Mouse (Mus musculus) neural tube, embryonic 13.5 days (tissue): ENCODE measurements around the gene Klhl20. TPM values are rescaled to one million over a fixed set of nuclear protein-coding genes. Genes with fewer than 3 reads are reported as not detected.
"Not testable (repeated sequence)": the region's sequence is repeated elsewhere in the genome, so short reads cannot be mapped to it uniquely, and the experiment has no call there.

ENCODE experiments used
- ATAC-seq: fragments of 200-750 bp; cut with Nextera tagmentation; 2 replicates; pipeline ENCODE4 v1.8.0; 2017; ENCODE audit warnings: low read depth, mild to moderate bottlenecking, moderate TSS enrichment, moderate library complexity
- H3K27ac ChIP-seq: fragments of 300-500 bp; sonication (generic); replicated peaks from 2 replicates; pipeline ENCODE4 v1.5.1; 2015; ENCODE audit warnings: moderate library complexity, mild to moderate bottlenecking, inconsistent platforms
- H3K27me3 ChIP-seq: fragments of 300-500 bp; sonication (generic); 2 replicates; pipeline ENCODE4 v1.6.1; 2015; ENCODE audit warnings: mild to moderate bottlenecking, inconsistent platforms
- H3K36me3 ChIP-seq: fragments of 300-500 bp; sonication (generic); 2 replicates; pipeline ENCODE4 v1.6.1; 2015; ENCODE audit warnings: mild to moderate bottlenecking, inconsistent platforms
- H3K4me1 ChIP-seq: fragments of 300-500 bp; sonication (generic); replicated peaks from 2 replicates; pipeline ENCODE4 v1.6.1; 2015; ENCODE audit warnings: inconsistent platforms
- H3K4me2 ChIP-seq: fragments of 300-500 bp; sonication (generic); 2 replicates; pipeline ENCODE4 v1.6.1; 2015; ENCODE audit warnings: inconsistent platforms, mild to moderate bottlenecking, moderate library complexity
- H3K4me3 ChIP-seq: fragments of 300-500 bp; sonication (generic); 2 replicates; pipeline ENCODE4 v1.5.1; 2015; ENCODE audit warnings: mild to moderate bottlenecking, inconsistent platforms
- H3K9ac ChIP-seq: fragments of 300-500 bp; sonication (generic); 2 replicates; pipeline ENCODE4 v1.6.1; 2015; ENCODE audit warnings: moderate library complexity, mild to moderate bottlenecking, inconsistent platforms
- H3K9me3 ChIP-seq: fragments of 300-500 bp; sonication (generic); 2 replicates; pipeline ENCODE4 v1.6.1; 2016; ENCODE audit warnings: inconsistent platforms
- WGBS: fragments of 180-500 bp; shearing (Covaris S2); methylation state at CpG from one replicate; pipeline ENCODE4 v1.1.7; 2015; 5-methylcytosine and 5-hydroxymethylcytosine counted together
- polyA plus RNA-seq: library from polyadenylated mRNA; unstranded; fragments of >200 nt; fragmentation: Nextera tagmentation; extraction: Ambion mirVana; gene quantifications from 2 replicates; pipeline ENCODE4 v1.2.1, GENCODE M21; 2015

Gene Klhl20
- 19.8 and 21.5 TPM in 2 replicates for polyA plus RNA-seq

DNA sequence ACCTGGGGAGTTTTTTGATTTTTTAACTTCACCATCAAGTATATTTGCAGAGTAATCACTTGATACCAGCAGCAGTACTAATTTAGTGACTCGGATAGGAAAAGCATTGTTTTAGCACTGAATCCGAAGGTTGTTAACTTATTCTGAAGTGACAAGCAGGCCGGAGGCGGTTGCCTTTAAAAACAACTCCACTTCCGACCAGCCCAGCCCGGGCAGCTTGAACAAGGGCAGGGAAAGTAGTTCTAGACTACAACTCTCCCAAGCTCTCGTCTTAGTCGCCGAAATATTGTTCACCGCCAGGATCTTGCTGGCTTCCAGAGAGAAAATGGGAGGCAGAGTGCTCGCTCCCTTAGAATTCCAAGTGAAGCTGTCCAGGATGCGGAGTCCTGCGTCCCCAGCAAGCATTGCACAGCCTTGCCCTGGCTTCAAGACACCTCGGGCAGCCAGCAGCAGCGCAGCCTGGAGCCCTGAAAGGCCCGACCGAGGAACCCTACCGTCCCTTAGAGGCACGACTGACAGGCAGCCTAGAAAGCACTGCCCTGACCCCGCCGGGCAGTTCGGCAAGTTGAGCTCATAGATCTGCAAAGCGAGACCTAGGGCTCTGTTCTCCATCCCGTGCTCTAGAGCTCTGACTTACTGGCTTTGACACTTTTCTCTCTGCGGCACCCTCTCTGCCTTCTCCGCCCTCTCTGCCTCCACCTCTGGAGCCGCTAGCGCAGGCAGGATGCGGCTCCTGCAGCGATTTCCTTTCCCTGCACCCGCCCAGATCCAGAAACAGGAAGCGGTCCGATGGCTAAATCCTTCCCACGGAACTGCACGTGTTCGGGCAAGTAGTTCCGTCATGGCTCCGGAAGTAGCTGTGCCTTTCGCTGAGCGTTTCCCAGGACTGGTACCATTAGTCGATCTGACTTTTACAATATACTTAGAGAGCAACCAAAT lies at the start of gene Klhl20:
Gene Klhl20, minus strand, starts transcription at position 786 of the 939 bp plus-strand sequence.
- Histone ChIP-seq H3K9me3 (no peaks in the 10 kb centered on the region), H3K27me3 (peaks cover 12% of the 10 kb centered on the region; the same call in 1 of the 2 replicates), H3K4me2 (peak within 1 kb of the TSS; percentile 93), H3K9ac (peak within 1 kb of the TSS; percentile 95), H3K4me3 (peak within 1 kb of the TSS; percentile 96), H3K27ac (peak within 1 kb of the TSS; percentile 86), H3K36me3 (peaks cover 5% of the 10 kb centered on the region), H3K4me1 (peaks cover 16% of the 10 kb centered on the region)
- peak; percentile 98 for ATAC-seq
- WGBS = 2% methylated on average over 41 of the region's 41 CpGs

DNA sequence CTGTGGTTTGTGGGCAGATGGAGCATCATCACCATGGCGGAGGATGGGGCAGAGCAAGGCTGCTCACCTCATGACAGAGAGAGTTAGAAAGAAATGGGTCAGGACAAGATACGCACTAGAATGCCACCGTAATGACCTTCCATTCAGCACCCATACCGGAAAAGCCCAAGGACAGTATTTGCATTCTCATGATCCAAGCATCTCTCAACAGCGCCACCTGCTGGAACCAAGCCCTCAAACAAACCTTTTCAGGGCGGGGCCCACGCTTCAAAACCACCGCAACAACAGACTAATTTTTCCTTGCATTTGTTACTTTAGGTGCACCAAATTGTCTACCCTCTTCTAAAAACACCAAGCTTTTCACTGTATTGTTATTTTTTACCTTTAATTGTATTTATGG lies 49.4 kb upstream of the Klhl20 start:
- 47% methylated on average over 8 of the region's 8 CpGs for WGBS
- no peak for ATAC-seq
- Histone ChIP-seq H3K27me3 (no peaks in the 10 kb centered on the region), H3K9me3 (peaks cover 7% of the 10 kb centered on the region; the same call in 1 of the 2 replicates), H3K36me3 (no peaks in the 10 kb centered on the region), H3K4me1 (no peaks in the 10 kb centered on the region), H3K4me2 (no peak overlapping the region), H3K9ac (no peak overlapping the region), H3K4me3 (no peak overlapping the region), H3K27ac (no peak overlapping the region)

DNA sequence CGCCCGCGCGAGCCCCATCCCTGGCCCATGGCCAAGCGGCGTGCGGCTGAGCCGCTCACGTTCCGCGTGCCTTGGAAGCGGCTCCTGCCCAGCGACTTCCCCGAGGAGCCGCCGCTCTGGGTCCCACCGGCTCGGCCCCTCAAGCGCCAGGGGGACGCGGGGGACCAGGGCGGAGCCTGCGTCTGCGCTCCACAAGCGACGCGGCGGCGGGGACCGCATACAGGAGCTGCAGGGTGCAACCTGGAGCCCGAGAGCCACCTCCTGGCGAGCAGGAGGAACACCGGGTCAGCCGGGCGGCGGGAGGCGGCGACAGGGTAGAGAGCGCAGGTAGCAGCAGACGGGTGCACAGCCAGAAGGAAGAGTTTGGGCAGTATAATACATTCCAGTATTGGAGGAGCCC lies 39.3 kb upstream of the Klhl20 start:
- Histone ChIP-seq H3K9me3 (no peaks in the 10 kb centered on the region), H3K4me3 (peak overlapping the region; percentile 43), H3K36me3 (no peaks in the 10 kb centered on the region), H3K9ac (peak overlapping the region; percentile 62), H3K4me1 (0 out of 2 replicates have a peak, but pooled peaks cover 3% of the 10 kb centered on the region), H3K27me3 (peaks cover 49% of the 10 kb centered on the region), H3K4me2 (peak overlapping the region; percentile 63), H3K27ac (no peak overlapping the region)
- 2% methylated on average over 40 of the region's 40 CpGs for WGBS
- ATAC-seq = peak; percentile 95

DNA sequence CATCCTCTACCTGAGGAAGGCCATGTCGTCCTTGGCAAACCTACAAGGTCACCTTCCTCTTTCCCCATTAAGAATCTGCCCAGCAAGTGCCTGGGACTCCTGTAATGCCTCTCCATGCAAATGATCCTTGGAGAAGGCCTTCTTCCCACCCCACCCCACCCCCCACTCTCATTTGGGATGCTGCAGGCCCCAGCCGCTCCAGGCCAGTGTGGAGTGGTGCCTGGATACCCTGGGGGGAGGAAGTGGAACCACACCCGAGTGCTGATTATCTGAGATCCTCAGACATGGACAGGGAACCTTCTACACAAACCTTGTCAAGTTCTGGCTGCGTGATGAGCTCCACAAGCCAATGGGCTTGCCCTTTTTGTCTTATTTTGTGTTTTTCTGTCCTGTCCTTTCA lies 29.0 kb upstream of the Klhl20 start:
- Histone ChIP-seq H3K9me3 (no peaks in the 10 kb centered on the region), H3K4me3 (no peak overlapping the region), H3K36me3 (no peaks in the 10 kb centered on the region), H3K27ac (no peak overlapping the region), H3K4me1 (no peaks in the 10 kb centered on the region), H3K27me3 (no peaks in the 10 kb centered on the region), H3K9ac (no peak overlapping the region), H3K4me2 (no peak overlapping the region)
- WGBS = 68% methylated on average over 4 of the region's 4 CpGs
- ATAC-seq = no peak

DNA sequence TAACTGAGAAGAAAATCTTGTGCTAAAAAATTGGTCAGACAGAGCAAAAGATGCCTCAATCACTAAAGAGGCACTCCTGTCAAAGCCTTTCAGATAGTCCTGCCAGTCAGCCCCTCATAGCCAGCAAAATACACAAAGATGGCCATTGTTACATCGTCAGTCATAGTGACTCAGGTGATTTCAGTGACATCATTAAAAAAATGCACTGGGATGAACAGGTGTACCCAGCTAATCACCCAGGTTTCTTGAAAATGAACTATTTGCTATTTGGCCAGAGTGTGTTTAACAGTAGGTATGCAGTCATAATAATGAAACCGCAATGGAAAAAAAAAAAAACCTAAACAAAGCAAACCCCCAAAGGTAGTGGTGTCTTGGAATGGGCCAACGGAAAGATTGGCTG lies 27.9 kb upstream of the Klhl20 start, which contains the start of gene Tex50:
Gene Tex50, minus strand, starts transcription at position 101 of the 400 bp plus-strand sequence.
- H3K27ac ChIP-seq = no peak within 1 kb of the TSS
- no peaks in the 10 kb centered on the region for H3K36me3 ChIP-seq
- H3K27me3 ChIP-seq = no peaks in the 10 kb centered on the region
- 93% methylated on average over 3 of the region's 3 CpGs for WGBS
- no peak within 1 kb of the TSS for H3K9ac ChIP-seq
- H3K4me3 ChIP-seq = no peak within 1 kb of the TSS
- H3K4me1 ChIP-seq = no peaks in the 10 kb centered on the region
- H3K9me3 ChIP-seq = no peaks in the 10 kb centered on the region
- no peak for ATAC-seq
- H3K4me2 ChIP-seq = no peak within 1 kb of the TSS

DNA sequence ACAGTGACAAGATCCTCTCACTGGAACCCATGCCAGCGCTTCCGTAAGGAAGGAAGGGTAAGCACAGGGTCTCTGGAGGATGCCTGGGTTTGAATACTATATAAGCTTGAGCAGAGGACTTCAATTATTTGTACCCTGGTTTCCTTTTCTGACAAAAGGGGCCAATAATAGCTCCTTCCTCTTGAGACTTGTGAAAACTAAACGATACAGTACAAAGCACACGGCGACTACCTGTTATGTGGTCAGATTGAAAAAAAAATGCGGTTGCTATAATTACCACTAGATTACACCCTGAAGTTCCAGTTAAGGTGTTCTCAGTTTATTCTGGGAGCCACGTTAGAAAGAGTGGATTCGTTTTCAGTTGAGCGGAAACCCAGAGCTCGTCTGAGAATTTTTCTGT lies 25.2 kb upstream of the Klhl20 start:
- no peak overlapping the region for H3K4me3 ChIP-seq
- WGBS = 85% methylated on average over 10 of the region's 10 CpGs
- no peak for ATAC-seq
- no peaks in the 10 kb centered on the region for H3K36me3 ChIP-seq
- no peak overlapping the region for H3K9ac ChIP-seq
- no peaks in the 10 kb centered on the region for H3K27me3 ChIP-seq
- no peaks in the 10 kb centered on the region for H3K4me1 ChIP-seq
- H3K9me3 ChIP-seq = no peaks in the 10 kb centered on the region
- no peak overlapping the region for H3K4me2 ChIP-seq
- no peak overlapping the region for H3K27ac ChIP-seq

DNA sequence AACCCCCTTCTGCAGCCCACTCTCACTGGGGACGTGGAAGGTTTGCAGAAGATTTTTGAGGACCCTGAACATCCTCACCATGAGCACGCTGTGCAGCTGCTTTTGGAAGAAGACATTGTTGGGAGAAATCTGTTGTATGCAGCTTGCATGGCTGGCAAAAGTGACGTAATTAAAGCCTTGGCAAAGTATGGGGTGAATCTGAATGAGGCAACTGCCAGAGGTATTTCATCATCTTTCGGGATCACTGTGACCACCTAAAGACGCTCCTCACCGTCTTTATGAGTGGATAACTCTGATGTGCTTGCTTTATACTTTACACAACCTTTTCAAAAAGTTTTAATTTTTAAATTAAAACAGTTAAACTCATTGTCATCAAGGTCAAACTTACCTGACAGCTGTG lies 19.8 kb upstream of the Klhl20 start:
- Histone ChIP-seq H3K9me3 (no peaks in the 10 kb centered on the region), H3K27me3 (no peaks in the 10 kb centered on the region), H3K27ac (no peak overlapping the region), H3K36me3 (no peaks in the 10 kb centered on the region), H3K4me3 (no peak overlapping the region), H3K4me1 (no peaks in the 10 kb centered on the region), H3K9ac (no peak overlapping the region), H3K4me2 (no peak overlapping the region)
- ATAC-seq = no peak
- WGBS = 83% methylated on average over 6 of the region's 6 CpGs

DNA sequence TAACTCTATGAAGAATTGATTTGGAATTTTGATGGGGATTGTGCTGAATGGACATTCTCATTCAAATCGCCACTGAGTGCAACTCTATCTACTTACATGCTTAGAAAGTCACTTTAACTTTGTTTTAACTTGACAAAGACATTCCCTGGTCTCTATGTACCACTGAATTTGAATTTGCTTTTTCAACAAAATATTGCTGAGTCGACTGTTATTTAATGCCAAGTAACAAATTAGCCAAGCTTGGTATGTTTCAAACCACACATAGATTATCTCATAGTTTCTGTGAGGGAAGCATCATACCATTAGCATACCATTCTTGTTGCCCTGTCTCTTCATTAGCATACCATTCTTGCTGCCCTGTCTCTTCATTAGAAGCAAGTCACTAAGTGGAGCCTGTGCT lies 16.6 kb upstream of the Klhl20 start:
- 74% methylated on average over 2 of the region's 2 CpGs for WGBS
- H3K36me3 ChIP-seq = no peaks in the 10 kb centered on the region
- ATAC-seq = no peak

DNA sequence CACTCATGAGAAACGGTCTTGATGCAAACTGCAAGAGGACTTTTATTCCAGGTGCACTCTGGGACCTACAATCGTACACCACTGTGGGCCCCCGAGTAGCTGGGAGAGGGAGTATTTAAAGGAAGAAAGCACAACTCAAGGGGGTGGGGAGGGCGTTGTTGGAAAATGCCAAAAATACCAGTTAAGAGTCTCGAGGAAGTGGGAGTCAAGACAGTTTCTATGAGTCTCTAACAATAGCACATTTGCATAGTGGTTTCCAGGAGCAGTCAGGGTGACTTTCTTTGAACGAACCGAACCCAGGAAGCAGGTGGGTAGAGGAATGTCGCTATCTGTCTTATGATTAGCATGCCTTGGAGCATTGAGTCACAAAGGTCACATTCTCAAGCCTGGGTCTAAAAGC lies 14.3 kb upstream of the Klhl20 start:
- not testable (repeated sequence) for H3K27me3 ChIP-seq, H3K4me2 ChIP-seq, H3K36me3 ChIP-seq, H3K9ac ChIP-seq, ATAC-seq, H3K27ac ChIP-seq, H3K4me1 ChIP-seq, H3K4me3 ChIP-seq, H3K9me3 ChIP-seq
- 92% methylated on average over 8 of the region's 8 CpGs for WGBS

More for the DNA sequence above, 16.6 kb upstream of the Klhl20 start:
- Histone ChIP-seq H3K27ac (no peak overlapping the region), H3K9ac (no peak overlapping the region), H3K4me2 (no peak overlapping the region), H3K4me1 (peaks cover 4% of the 10 kb centered on the region; the same call in 1 of the 2 replicates), H3K9me3 (no peaks in the 10 kb centered on the region), H3K4me3 (no peak overlapping the region), H3K27me3 (no peaks in the 10 kb centered on the region)

DNA sequence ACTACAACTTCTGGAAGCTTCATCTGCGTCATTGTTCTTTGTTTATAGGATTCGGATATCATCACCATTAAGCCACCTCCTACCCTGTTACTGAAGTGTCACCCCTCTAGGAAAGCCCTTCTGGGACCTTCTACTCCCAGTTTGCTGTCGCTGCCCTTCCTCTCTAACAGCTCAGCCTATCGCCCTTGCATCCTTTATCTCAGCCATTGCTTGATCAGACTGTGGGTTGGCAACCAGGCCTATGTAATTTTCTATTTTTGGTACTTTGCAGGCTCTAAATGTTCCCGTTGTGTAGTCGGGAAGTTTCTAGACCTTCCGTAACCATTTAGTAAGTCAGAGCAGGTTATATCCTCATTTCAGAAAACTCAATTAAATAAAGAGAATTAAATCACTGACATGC lies 11.9 kb upstream of the Klhl20 start:
- Histone ChIP-seq H3K4me3 (peak overlapping the region; percentile 47), H3K9ac (peak overlapping the region; percentile 62; the same call in 1 of the 2 replicates)
- no peak for ATAC-seq

DNA sequence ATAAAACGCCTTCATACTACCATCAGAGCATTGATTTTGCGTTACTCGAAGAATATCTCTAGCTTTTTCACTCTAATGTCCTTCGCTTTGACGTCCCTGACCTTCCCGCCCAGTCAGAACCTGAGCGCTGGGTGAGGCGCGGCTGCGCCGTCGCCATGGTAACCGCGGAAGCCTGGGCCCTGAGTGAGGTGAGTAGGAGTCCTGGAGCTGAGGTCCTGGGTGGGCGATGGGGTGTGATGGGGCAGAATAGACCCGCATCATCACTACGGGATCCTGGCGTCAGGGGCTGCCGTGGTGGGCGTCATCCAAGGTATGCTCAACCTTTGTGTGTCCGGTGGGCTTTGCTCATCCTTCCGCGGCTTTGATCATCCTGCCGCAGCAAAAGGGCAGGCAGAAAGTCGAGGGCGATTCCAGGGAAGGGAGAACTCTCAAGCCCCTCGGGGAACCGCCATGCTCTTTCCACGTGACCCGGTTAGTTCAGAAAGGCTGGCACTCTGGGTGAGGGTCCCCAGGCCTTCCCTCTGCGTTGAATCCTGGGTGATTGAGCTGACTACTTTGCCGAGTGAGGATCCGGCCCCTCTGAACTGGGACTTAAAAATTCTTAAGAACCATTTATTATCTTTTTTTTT lies 11.3 kb upstream of the Klhl20 start, which contains the start of gene Ankrd45:
Gene Ankrd45, plus strand, starts transcription at position 161 of the 629 bp plus-strand sequence.
- ATAC-seq = peak; percentile 97
- Histone ChIP-seq H3K4me3 (peak within 1 kb of the TSS; percentile 47), H3K9ac (peak within 1 kb of the TSS; percentile 62), H3K4me2 (peak within 1 kb of the TSS; percentile 68), H3K9me3 (no peaks in the 10 kb centered on the region), H3K36me3 (no peaks in the 10 kb centered on the region), H3K27me3 (no peaks in the 10 kb centered on the region), H3K4me1 (peaks cover 7% of the 10 kb centered on the region; the same call in 1 of the 2 replicates), H3K27ac (no peak within 1 kb of the TSS)
- 6% methylated on average over 33 of the region's 33 CpGs for WGBS

More for the DNA sequence above, 11.9 kb upstream of the Klhl20 start:
- Histone ChIP-seq H3K27ac (no peak overlapping the region), H3K4me2 (peak overlapping the region; percentile 68), H3K4me1 (peaks cover 7% of the 10 kb centered on the region; the same call in 1 of the 2 replicates), H3K27me3 (no peaks in the 10 kb centered on the region), H3K9me3 (no peaks in the 10 kb centered on the region), H3K36me3 (no peaks in the 10 kb centered on the region)
- 91% methylated on average over 7 of the region's 7 CpGs for WGBS
